Mouse (Mus musculus) embryonic fibroblast, embryonic 13.5 days (primary cell): ENCODE data around the gene Olfr97.

ENCODE experiments used
- CTCF ChIP-seq: IDR thresholded peaks from 2 replicates; pipeline ENCODE4 v1.5.1; 2011; ENCODE audit warnings: mild to moderate bottlenecking, control low read depth, low read length, moderate library complexity, borderline replicate concordance; ENCODE audit not compliant: insufficient read depth
- POLR2A ChIP-seq: IDR thresholded peaks from 2 replicates; pipeline ENCODE4 v1.6.1; 2011; ENCODE audit warnings: low read depth, mild to moderate bottlenecking, control low read depth, low read length, moderate library complexity

GRCm38 (mm10) chr17:37210884-37211768, 26.0 kb downstream of the Olfr97 start:
- TF ChIP-seq CTCF (no peak), POLR2A (no peak)
